In the genomic region with DNA sequence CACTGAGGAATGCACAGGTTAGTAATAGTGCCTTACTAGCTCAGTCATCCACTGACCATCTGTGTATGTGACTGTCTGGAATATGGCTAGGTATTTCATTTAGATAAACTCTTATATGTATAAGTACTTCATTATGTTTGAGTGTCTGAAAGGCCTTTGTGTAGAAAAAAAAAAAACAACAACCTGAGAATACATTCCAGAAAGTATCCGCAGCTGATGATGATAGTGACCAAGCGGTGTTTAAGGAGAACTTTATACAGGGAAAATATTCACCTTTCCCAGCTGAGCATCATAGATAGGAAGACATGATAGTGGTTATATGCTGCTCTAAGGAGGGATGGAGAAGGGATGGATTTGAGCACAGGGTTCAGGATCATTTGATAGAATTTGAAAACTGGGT, we compare ENCODE assay signal across 31 mouse cellular contexts. TPM values are rescaled to one million over a fixed set of nuclear protein-coding genes. Genes with fewer than 3 reads are reported as not detected.
DNase-seq lines count a peak whose midpoint lies in the region; ATAC-seq and TF ChIP-seq lines count a peak whose summit lies in the region.
"Had no signal": no experiment of that assay in that cellular context is flagged by ENCODE, and none has a peak within 500 bp of the region (broad histone marks: within the 10 kb centered on the region; RNA-seq: fewer than 3 reads in every experiment).

No protein-coding gene starts in this region.

- TF ChIP-seq POLR2A in CH12.LX (IDR thresholded peaks at IDR 0.05; ENCODE audit: low read depth, low read length): no peak

- dilution Hi-C loops in CH12.LX (cut with MboI; ENCODE audit: extremely low pct_ligation_motif_present, extremely low pct_unique_long_range_greater_than_20kb, low sequenced_read_pairs): no loop called here

- H3K27me3 ChIP-seq in liver, embryonic 12.5 days (replicated peaks): no peaks in the 10 kb centered on the region
- no peaks in the 10 kb centered on the region for H3K27me3 ChIP-seq in CH12.LX (replicated peaks)
- no peaks in the 10 kb centered on the region for H3K27me3 ChIP-seq in liver, postnatal 0 days (ENCODE audit: insufficient read depth, low read length)
- H3K27me3 ChIP-seq in midbrain, embryonic 14.5 days (ENCODE audit: control insufficient read depth, insufficient read depth, low read length): no peaks in the 10 kb centered on the region
- H3K27me3 ChIP-seq: embryonic facial prominence, embryonic 12.5 days; forebrain, embryonic 12.5 days; midbrain, embryonic 15.5 days; Patski had no signal

- peaks cover 41% of the 10 kb centered on the region for H3K79me2 ChIP-seq in CH12.LX (replicated peaks; ENCODE audit: control insufficient read depth, extremely low read depth, insufficient read depth, poor library complexity, severe bottlenecking)

- no peak for TF ChIP-seq CTCF in CH12.LX (conservative IDR thresholded peaks at IDR 0.05 in 1 of 2, IDR thresholded peaks at IDR 0.05 in 1 of 2; ENCODE audit: low read depth in 2 of 2, low read length in 2 of 2)
- no peak for TF ChIP-seq CTCF in liver, postnatal 0 days (IDR thresholded peaks at IDR 0.05; ENCODE audit: low read depth)

- H3K9ac ChIP-seq in liver, embryonic 12.5 days: no peak overlapping the region
- peak overlapping the region; percentile 54 for H3K9ac ChIP-seq in CH12.LX (ENCODE audit: insufficient read depth, low read depth)
- no peak overlapping the region for H3K9ac ChIP-seq in liver, postnatal 0 days (replicated peaks)
- H3K9ac ChIP-seq in midbrain, embryonic 14.5 days (replicated peaks; ENCODE audit: low read length): no peak overlapping the region

- no peak for TF ChIP-seq RAD21 in CH12.LX (IDR thresholded peaks at IDR 0.05; ENCODE audit: low read depth, low read length)

- no peak overlapping the region for H3K4me3 ChIP-seq in liver, embryonic 12.5 days
- peak overlapping the region; percentile 55 to 85 (median 70) for H3K4me3 ChIP-seq in CH12.LX (replicated peaks in 1 of 3; ENCODE audit: low read depth in 2 of 3, low read length in 2 of 3, poor library complexity in 1 of 3)
- H3K4me3 ChIP-seq in liver, postnatal 0 days (ENCODE audit: low read depth, low read length): no peak overlapping the region
- no peak overlapping the region for H3K4me3 ChIP-seq in midbrain, embryonic 14.5 days (replicated peaks; ENCODE audit: low read depth, low read length)

- H3K27ac ChIP-seq in liver, embryonic 12.5 days: no peak overlapping the region
- 0 out of 2 replicates have a peak overlapping the region, but pooled peaks have one; percentile 49 for H3K27ac ChIP-seq in CH12.LX (ENCODE audit: insufficient read depth, low read depth)
- H3K27ac ChIP-seq in liver, postnatal 0 days (ENCODE audit: low read depth): no peak overlapping the region
- H3K27ac ChIP-seq in midbrain, embryonic 14.5 days (replicated peaks; ENCODE audit: low read depth, low read length): no peak overlapping the region
- H3K27ac ChIP-seq: embryonic facial prominence, embryonic 12.5 days; forebrain, embryonic 12.5 days; midbrain, embryonic 15.5 days had no signal

- H3K36me3 ChIP-seq in liver, embryonic 12.5 days: no peaks in the 10 kb centered on the region
- peaks cover 0 to 7% of the 10 kb centered on the region in 2 experiments for H3K36me3 ChIP-seq in CH12.LX (replicated peaks in 1 of 2; ENCODE audit: control insufficient read depth in 1 of 2, insufficient read depth in 1 of 2, low read length in 1 of 2)
- H3K36me3 ChIP-seq in liver, postnatal 0 days (replicated peaks; ENCODE audit: insufficient read depth, low read length): no peaks in the 10 kb centered on the region
- no peaks in the 10 kb centered on the region for H3K36me3 ChIP-seq in midbrain, embryonic 14.5 days (ENCODE audit: control insufficient read depth, insufficient read depth, low read length)
- H3K36me3 ChIP-seq: embryonic facial prominence, embryonic 12.5 days; forebrain, embryonic 12.5 days; hindbrain, embryonic 10.5 days; midbrain, embryonic 15.5 days had no signal

- ATAC-seq in liver, embryonic 12.5 days: no peak
- ATAC-seq in liver, postnatal 0 days: no peak
- ATAC-seq in midbrain, embryonic 14.5 days (ENCODE audit: low FRiP score, low TSS enrichment): no peak

- peak overlapping the region; percentile 95 for H3K4me2 ChIP-seq in liver, embryonic 12.5 days
- peak overlapping the region; percentile 39 for H3K4me2 ChIP-seq in CH12.LX (ENCODE audit: insufficient read depth, low read depth, poor library complexity, severe bottlenecking)
- H3K4me2 ChIP-seq in liver, postnatal 0 days (ENCODE audit: low read depth, low read length): peak overlapping the region; percentile 96
- H3K4me2 ChIP-seq in midbrain, embryonic 14.5 days (ENCODE audit: low read length): no peak overlapping the region

- H3K4me1 ChIP-seq in liver, embryonic 12.5 days: peaks cover 49% of the 10 kb centered on the region
- peaks cover 13 to 34% of the 10 kb centered on the region in 2 experiments for H3K4me1 ChIP-seq in CH12.LX (ENCODE audit: control insufficient read depth in 1 of 2, insufficient read depth in 2 of 2)
- H3K4me1 ChIP-seq in liver, postnatal 0 days (ENCODE audit: insufficient read depth): peaks cover 30% of the 10 kb centered on the region
- peaks cover 5% of the 10 kb centered on the region for H3K4me1 ChIP-seq in midbrain, embryonic 14.5 days (ENCODE audit: control insufficient read depth, insufficient read depth, low read length)

- DNase-seq in liver: no peak
- peak; percentile 53 for DNase-seq in A20 (ENCODE audit: low read depth, low spot score)
- no peak for DNase-seq in CH12.LX (ENCODE audit: extremely low read depth)
- DNase-seq in liver, postnatal 0 days: no peak
- no peak for DNase-seq in urinary bladder, postnatal 4 days (ENCODE audit: low spot score in 2 of 2)
- DNase-seq in midbrain, embryonic 14.5 days: no peak
- DNase-seq: adrenal gland, postnatal 36 days; cerebellum, adult 11 months; cerebellum, postnatal 10 days; kidney, adult 11 months; layer of hippocampus, adult 9-11 months; lung, adult 18-20 months; lung, postnatal 10 days had no signal

- H3K9me3 ChIP-seq in liver, embryonic 12.5 days (replicated peaks): no peaks in the 10 kb centered on the region
- no peaks in the 10 kb centered on the region for H3K9me3 ChIP-seq in CH12.LX (replicated peaks; ENCODE audit: low read length)
- H3K9me3 ChIP-seq in liver, postnatal 0 days (ENCODE audit: low read length): no peaks in the 10 kb centered on the region
- no peaks in the 10 kb centered on the region for H3K9me3 ChIP-seq in midbrain, embryonic 14.5 days (ENCODE audit: control insufficient read depth, low read length)
- H3K9me3 ChIP-seq: embryonic facial prominence, embryonic 12.5 days; forebrain, embryonic 12.5 days; hindbrain, embryonic 10.5 days; midbrain, embryonic 15.5 days had no signal

- 76% methylated on average over 2 of the region's 2 CpGs for WGBS in liver, embryonic 12.5 days (ENCODE audit: insufficient replicate concordance)
- WGBS in liver, postnatal 0 days (ENCODE audit: insufficient replicate concordance): 81% methylated on average over 2 of the region's 2 CpGs
- 93% methylated on average over 2 of the region's 2 CpGs for WGBS in midbrain, embryonic 14.5 days

- in situ Hi-C loops in CH12.LX (cut with MboI; ENCODE audit: low pct_ligation_motif_present, low pct_unique_long_range_greater_than_20kb, low sequenced_read_pairs): loop anchor here (5.0 to 25.0 kb wide), 3 partner anchors 54 to 581 kb away; partner anchors contain the start of genes 9930021J03Rik and Ranbp6

- no peak for TF ChIP-seq EP300 in CH12.LX (IDR thresholded peaks at IDR 0.05; ENCODE audit: low read length)
- no peak for TF ChIP-seq EP300 in liver, postnatal 0 days (IDR thresholded peaks at IDR 0.05; ENCODE audit: low read depth)

TF ChIP-seq in CH12.LX, 34 proteins besides CTCF, POLR2A, EP300 and RAD21 (continues in another document):
- TF ChIP-seq ETS1 (conservative IDR thresholded peaks at IDR 0.05; ENCODE audit: low read depth, low read length): no peak
- no peak for TF ChIP-seq MYC (IDR thresholded peaks at IDR 0.05; ENCODE audit: low read depth, low read length)

RNA-seq across cellular contexts. Expression of gene Cd274, which starts 0.8 kb away (rescaled TPM):
- polyA plus RNA-seq in liver, embryonic 12.5 days (2016; fragmentation: Nextera tagmentation; extraction: Ambion mirVana): 0.35 and 0.69 TPM in 2 replicates
- total RNA-seq in CH12.LX (2012; rRNA removed) (4.7 and 6.7 TPM in 2 replicates), CH12.LX (2014; rRNA removed) (7.4 and 8.6 TPM in 2 replicates)
- polyA plus RNA-seq in CH12.LX (2012; ENCODE audit: insufficient read length, low read depth): 14.7 and 15.9 TPM in 2 replicates
- polyA plus RNA-seq in liver, postnatal 0 days (2015; fragmentation: Nextera tagmentation; extraction: Ambion mirVana): 0.76 and 1.2 TPM in 2 replicates
- polyA plus RNA-seq in midbrain, embryonic 14.5 days (2014; fragmentation: Nextera tagmentation; extraction: Ambion mirVana): 0.36 and 0.66 TPM in 2 replicates
- polyA plus RNA-seq: erythroblast, embryonic 14.5 days had no signal

RNA-seq across cellular contexts. Expression of gene Plgrkt, which starts 0.9 kb away (rescaled TPM):
- 37.7 and 40.8 TPM in 2 replicates for polyA plus RNA-seq in liver, embryonic 12.5 days (2016; fragmentation: Nextera tagmentation; extraction: Ambion mirVana)
- 27.7 and 31.3 TPM in 2 replicates for total RNA-seq in CH12.LX (2012; rRNA removed)
- total RNA-seq in CH12.LX (2014; rRNA removed): 27.9 and 33.0 TPM in 2 replicates
- polyA plus RNA-seq in CH12.LX (2012; ENCODE audit: insufficient read length, low read depth): 38.3 and 40.6 TPM in 2 replicates
- 23.8 and 25.0 TPM in 2 replicates for polyA plus RNA-seq in liver, postnatal 0 days (2015; fragmentation: Nextera tagmentation; extraction: Ambion mirVana)
- polyA plus RNA-seq in midbrain, embryonic 14.5 days (2014; fragmentation: Nextera tagmentation; extraction: Ambion mirVana): 97.2 and 102 TPM in 2 replicates

RNA-seq across cellular contexts. Expression of gene Rln1, which starts 33.6 kb away (rescaled TPM):
- polyA plus RNA-seq in liver, embryonic 12.5 days (2016; fragmentation: Nextera tagmentation; extraction: Ambion mirVana): 0.12 TPM in 1 of 2 replicates, not detected in the other
- not detected in 2 replicates for total RNA-seq in CH12.LX (2012; rRNA removed)
- total RNA-seq in CH12.LX (2014; rRNA removed): not detected in 2 replicates
- polyA plus RNA-seq in CH12.LX (2012; ENCODE audit: insufficient read length, low read depth): not detected in 2 replicates
- not detected in 2 replicates for polyA plus RNA-seq in liver, postnatal 0 days (2015; fragmentation: Nextera tagmentation; extraction: Ambion mirVana)
- polyA plus RNA-seq in midbrain, embryonic 14.5 days (2014; fragmentation: Nextera tagmentation; extraction: Ambion mirVana): 2.7 and 3.3 TPM in 2 replicates
- total RNA-seq: adrenal gland, adult 18-20 months; adrenal gland, postnatal 36 days; granulocyte monocyte progenitor cell, adult 5-6 weeks; megakaryocyte progenitor cell, adult 5-6 weeks; neutrophil, adult 5-6 weeks had no signal
- polyA plus RNA-seq: erythroblast, embryonic 14.5 days; large intestine, adult 2 months; Patski; small intestine, adult 2 months had no signal

RNA-seq across cellular contexts. Expression of gene Pdcd1lg2, which starts 42.7 kb away (rescaled TPM):
- 0.17 TPM in 1 of 2 replicates, not detected in the other for polyA plus RNA-seq in liver, embryonic 12.5 days (2016; fragmentation: Nextera tagmentation; extraction: Ambion mirVana)
- total RNA-seq in CH12.LX (2012; rRNA removed): 1.6 and 1.7 TPM in 2 replicates
- 1.4 and 2.4 TPM in 2 replicates for total RNA-seq in CH12.LX (2014; rRNA removed)
- 4.6 and 5.5 TPM in 2 replicates for polyA plus RNA-seq in CH12.LX (2012; ENCODE audit: insufficient read length, low read depth)
- polyA plus RNA-seq in liver, postnatal 0 days (2015; fragmentation: Nextera tagmentation; extraction: Ambion mirVana): not detected in 2 replicates
- 0.12 TPM in 1 of 2 replicates, not detected in the other for polyA plus RNA-seq in midbrain, embryonic 14.5 days (2014; fragmentation: Nextera tagmentation; extraction: Ambion mirVana)
- total RNA-seq: adrenal gland, adult 18-20 months; adrenal gland, postnatal 36 days; granulocyte monocyte progenitor cell, adult 5-6 weeks; megakaryocyte progenitor cell, adult 5-6 weeks had no signal
- polyA plus RNA-seq: C2C12; erythroblast, embryonic 14.5 days; heart, embryonic 11.5 days; heart, postnatal 0 days; hindbrain, embryonic 10.5 days; kidney, postnatal 0 days; limb, embryonic 14.5 days; midbrain, embryonic 15.5 days had no signal

RNA-seq across cellular contexts. Expression of gene Insl6, which starts 42.9 kb away (rescaled TPM):
- polyA plus RNA-seq in liver, embryonic 12.5 days (2016; fragmentation: Nextera tagmentation; extraction: Ambion mirVana): 0.85 and 0.89 TPM in 2 replicates
- total RNA-seq in CH12.LX (2012; rRNA removed): 8.0 and 11.2 TPM in 2 replicates
- total RNA-seq in CH12.LX (2014; rRNA removed): 8.5 and 9.8 TPM in 2 replicates
- polyA plus RNA-seq in CH12.LX (2012; ENCODE audit: insufficient read length, low read depth): 5.1 and 5.7 TPM in 2 replicates
- polyA plus RNA-seq in liver, postnatal 0 days (2015; fragmentation: Nextera tagmentation; extraction: Ambion mirVana): 1.2 TPM in 2 replicates
- 0.77 and 1.9 TPM in 2 replicates for polyA plus RNA-seq in midbrain, embryonic 14.5 days (2014; fragmentation: Nextera tagmentation; extraction: Ambion mirVana)
- polyA plus RNA-seq: erythroblast, embryonic 14.5 days had no signal

Comparison
In these comparisons a context has a peak if more than half of its experiments do, and no peak if none do; other contexts are left out.
1. H3K4me3 ChIP-seq: peak in CH12.LX (3 of 3); none in liver, embryonic 12.5 days (single experiment), liver, postnatal 0 days (single experiment) and midbrain, embryonic 14.5 days (single experiment).